Mouse (Mus musculus) forebrain, postnatal 0 days (tissue): ENCODE data around the gene Rnf223. TPM values are rescaled to one million over a fixed set of nuclear protein-coding genes. Genes with fewer than 3 reads are reported as not detected.

Experiments used
- ATAC-seq: fragments of 200-750 bp; cut with Nextera tagmentation; 2 replicates; pipeline ENCODE4 v1.8.0; 2017; ENCODE audit warnings: mild to moderate bottlenecking, moderate library complexity
- DNase-seq: peaks from one replicate; pipeline ENCODE4 v3.0.0-alpha.2; 2015
- H3K27ac ChIP-seq: fragments of 300-500 bp; sonication (generic); 2 replicates; pipeline ENCODE4 v1.5.1; 2014; ENCODE audit warnings: low read depth, mild to moderate bottlenecking, antibody characterized with exemption, low read length, moderate library complexity, mixed read lengths
- H3K27me3 ChIP-seq: fragments of 300-500 bp; sonication (generic); 2 replicates; pipeline ENCODE4 v1.6.1; 2014; ENCODE audit warnings: mild to moderate bottlenecking, low read length, mixed read lengths; ENCODE audit not compliant: insufficient read depth
- H3K36me3 ChIP-seq: fragments of 300-500 bp; sonication (generic); 2 replicates; pipeline ENCODE4 v1.6.1; 2014; ENCODE audit warnings: mild to moderate bottlenecking, moderate library complexity; ENCODE audit not compliant: insufficient read depth
- H3K4me1 ChIP-seq: fragments of 300-500 bp; sonication (generic); 2 replicates; pipeline ENCODE4 v1.6.1; 2014; ENCODE audit warnings: antibody characterized with exemption; ENCODE audit not compliant: insufficient read depth
- H3K4me2 ChIP-seq: fragments of 300-500 bp; sonication (generic); 2 replicates; pipeline ENCODE4 v1.6.1; 2014; ENCODE audit warnings: low read depth, mild to moderate bottlenecking, moderate library complexity
- H3K4me3 ChIP-seq: fragments of 300-500 bp; sonication (generic); 2 replicates; pipeline ENCODE4 v1.5.1; 2014; ENCODE audit warnings: low read depth, low read length, mixed read lengths
- H3K9ac ChIP-seq: fragments of 300-500 bp; sonication (generic); 2 replicates; pipeline ENCODE4 v1.6.1; 2014; ENCODE audit warnings: mild to moderate bottlenecking
- H3K9me3 ChIP-seq: fragments of 300-500 bp; sonication (generic); 2 replicates; pipeline ENCODE4 v1.6.1; 2016; ENCODE audit warnings: low read length
- CTCF ChIP-seq: sonication (generic); IDR thresholded peaks from 2 replicates; pipeline ENCODE4 v1.5.1; 2016; ENCODE audit warnings: antibody characterized with exemption, control low read depth, low read depth
- WGBS: fragments of 180-500 bp; shearing (Covaris S2); extraction: QIAGEN DNeasy Blood & Tissue Kit; methylation state at CpG from one replicate; pipeline ENCODE4 v1.1.7; 2014; 5-methylcytosine and 5-hydroxymethylcytosine counted together
- polyA plus RNA-seq: library from polyadenylated mRNA; unstranded; fragments of >200 nt; fragmentation: Nextera tagmentation; extraction: Ambion mirVana; gene quantifications from 2 replicates; pipeline ENCODE4 v1.2.1, GENCODE M21; 2015
- total RNA-seq: library from RNA; depleted of rRNA; stranded (reverse); fragments of >200 nt; gene quantifications from 2 replicates; pipeline ENCODE4 v1.2.3, GENCODE M21; 2014; rRNA removed

Gene Rnf223
- total RNA-seq (0.33 and 0.46 TPM in 2 replicates), polyA plus RNA-seq (0.08 and 0.19 TPM in 2 replicates)

DNA sequence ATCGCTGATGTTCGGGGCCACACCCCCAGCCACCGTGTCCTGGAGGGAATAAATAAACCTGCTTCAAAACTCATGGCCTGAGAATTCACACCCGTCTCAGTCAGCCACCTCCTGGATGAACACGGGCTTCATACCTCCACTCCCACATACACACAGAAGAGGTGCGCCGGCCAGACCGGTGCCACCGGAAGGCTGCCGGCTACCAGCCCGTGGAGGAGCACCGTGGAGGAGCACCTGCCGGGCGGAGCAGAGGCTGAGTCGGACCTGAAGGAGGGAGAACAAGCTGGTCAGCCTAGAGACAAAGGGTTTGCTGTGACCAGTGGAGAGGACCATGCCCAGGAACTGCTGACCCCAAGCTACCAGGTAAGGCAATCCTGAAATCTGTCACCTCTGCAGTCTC, at the start of gene Rnf223:
Gene Rnf223, plus strand, starts transcription at position 78 of the 400 bp plus-strand sequence.
- no peak for ATAC-seq
- no peak within 1 kb of the TSS for H3K4me3 ChIP-seq
- no peak within 1 kb of the TSS for H3K4me2 ChIP-seq
- no peak for TF ChIP-seq CTCF
- no peak within 1 kb of the TSS for H3K27ac ChIP-seq
- H3K9ac ChIP-seq = no peak within 1 kb of the TSS
- H3K36me3 ChIP-seq = peaks cover 15% of the 10 kb centered on the region
- DNase-seq = no peak
- H3K27me3 ChIP-seq = no peaks in the 10 kb centered on the region
- no peaks in the 10 kb centered on the region for H3K9me3 ChIP-seq
- H3K4me1 ChIP-seq = no peaks in the 10 kb centered on the region
- 87% methylated on average over 15 of the region's 15 CpGs for WGBS

DNA sequence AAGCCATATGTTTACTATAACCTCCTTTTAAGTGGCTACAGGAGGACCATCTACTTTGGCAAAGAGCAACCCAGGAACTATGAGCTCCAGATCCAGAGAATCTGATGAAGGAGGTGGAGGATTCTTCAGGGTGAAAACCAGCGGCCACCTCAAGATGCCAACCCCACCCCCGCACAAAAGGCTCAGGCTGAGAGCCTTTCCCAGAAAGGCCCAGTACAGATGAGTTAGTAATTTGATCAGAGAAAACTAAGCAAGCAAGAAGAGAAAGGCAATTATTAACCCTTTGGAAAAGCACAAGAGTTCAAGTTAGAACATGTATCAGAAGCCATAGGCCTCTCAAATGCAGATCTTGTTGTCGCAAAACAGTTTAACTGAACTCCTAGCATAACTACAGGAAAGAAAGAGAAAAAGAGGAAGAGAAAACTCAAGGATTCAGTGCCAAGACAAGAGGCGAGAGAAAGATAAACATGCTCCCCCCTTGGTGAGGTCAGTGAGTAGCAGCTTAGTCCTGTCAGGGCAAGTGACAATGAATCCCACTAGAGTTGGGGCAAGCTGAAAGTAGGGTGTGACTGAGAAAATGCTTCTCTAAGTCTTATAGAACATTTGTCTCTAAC, 47.6 kb upstream of the Rnf223 start:
- ATAC-seq (no peak), DNase-seq (no peak)
- no peak overlapping the region for H3K27ac ChIP-seq
- no peak overlapping the region for H3K4me2 ChIP-seq
- H3K4me3 ChIP-seq = no peak overlapping the region
- 65% methylated on average over 4 of the region's 4 CpGs for WGBS
- no peaks in the 10 kb centered on the region for H3K36me3 ChIP-seq
- H3K9me3 ChIP-seq = no peaks in the 10 kb centered on the region
- no peak overlapping the region for H3K9ac ChIP-seq
- H3K4me1 ChIP-seq = 0 out of 2 replicates have a peak, but pooled peaks cover under 1% of the 10 kb centered on the region
- TF ChIP-seq CTCF = no peak
- H3K27me3 ChIP-seq = 0 out of 2 replicates have a peak, but pooled peaks cover 6% of the 10 kb centered on the region

GRCm38 (mm10) chr4:156083348-156083747, 47.0 kb upstream of the Rnf223 start:
- 70% methylated on average over 5 of the region's 5 CpGs for WGBS
- Histone ChIP-seq H3K27ac (no peak overlapping the region), H3K4me3 (no peak overlapping the region), H3K4me2 (no peak overlapping the region), H3K4me1 (no peaks in the 10 kb centered on the region), H3K36me3 (no peaks in the 10 kb centered on the region), H3K9me3 (no peaks in the 10 kb centered on the region), H3K27me3 (no peaks in the 10 kb centered on the region), H3K9ac (no peak overlapping the region)
- no peak for ATAC-seq
- DNase-seq = no peak
- no peak for TF ChIP-seq CTCF

- Histone ChIP-seq H3K9ac (no peak overlapping the region), H3K4me2 (no peak overlapping the region), H3K4me1 (no peaks in the 10 kb centered on the region), H3K36me3 (no peaks in the 10 kb centered on the region), H3K27ac (no peak overlapping the region), H3K27me3 (no peaks in the 10 kb centered on the region), H3K9me3 (no peaks in the 10 kb centered on the region), H3K4me3 (no peak overlapping the region)
- TF ChIP-seq CTCF = no peak
- no peak for DNase-seq
- WGBS = 84% methylated on average over 9 of the region's 9 CpGs
- no peak for ATAC-seq
These were observed 46.0 kb upstream of the Rnf223 start for GRCm38 (mm10) chr4:156084096-156084879.

GRCm38 (mm10) chr4:156085256-156085655, 45.1 kb upstream of the Rnf223 start:
- WGBS = 81% methylated on average over 8 of the region's 8 CpGs
- ATAC-seq = no peak
- H3K4me2 ChIP-seq = no peak overlapping the region
- no peak for DNase-seq
- no peaks in the 10 kb centered on the region for H3K36me3 ChIP-seq
- H3K27me3 ChIP-seq = no peaks in the 10 kb centered on the region
- no peak overlapping the region for H3K4me3 ChIP-seq
- TF ChIP-seq CTCF = no peak
- no peak overlapping the region for H3K27ac ChIP-seq
- no peaks in the 10 kb centered on the region for H3K4me1 ChIP-seq
- H3K9ac ChIP-seq = no peak overlapping the region
- H3K9me3 ChIP-seq = no peaks in the 10 kb centered on the region

- H3K4me3 ChIP-seq = no peak overlapping the region
- no peak overlapping the region for H3K9ac ChIP-seq
- no peak for DNase-seq
- H3K36me3 ChIP-seq = no peaks in the 10 kb centered on the region
- no peaks in the 10 kb centered on the region for H3K27me3 ChIP-seq
- no peaks in the 10 kb centered on the region for H3K9me3 ChIP-seq
- ATAC-seq = no peak
- H3K4me2 ChIP-seq = no peak overlapping the region
- no peak for TF ChIP-seq CTCF
- no peaks in the 10 kb centered on the region for H3K4me1 ChIP-seq
- no peak overlapping the region for H3K27ac ChIP-seq
- 35% methylated on average over 5 of the region's 5 CpGs for WGBS
These were observed 42.8 kb upstream of the Rnf223 start for GRCm38 (mm10) chr4:156087398-156088087.

DNA sequence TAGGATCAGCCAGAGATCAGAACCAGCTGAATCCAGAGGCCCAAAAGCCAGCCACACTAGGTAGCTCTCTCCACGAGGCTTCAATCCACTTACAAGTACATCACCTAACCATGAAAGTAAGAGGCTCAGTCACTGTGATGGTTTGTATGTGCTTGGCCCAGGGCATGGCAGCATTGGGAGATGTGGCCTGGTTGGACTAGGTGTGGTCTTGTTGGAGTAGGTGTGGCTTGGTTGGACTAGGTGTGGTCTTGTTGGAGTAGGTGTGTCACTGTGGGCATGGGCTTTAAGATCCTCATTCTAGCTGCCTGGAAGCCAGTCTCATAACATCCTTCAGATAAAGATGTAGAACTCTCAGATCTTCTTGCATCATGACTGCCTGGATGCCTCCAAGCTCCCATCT, 39.1 kb upstream of the Rnf223 start:
- H3K36me3 ChIP-seq = no peaks in the 10 kb centered on the region
- H3K27ac ChIP-seq = no peak overlapping the region
- ATAC-seq (no peak), DNase-seq (no peak)
- TF ChIP-seq CTCF = no peak
- H3K9me3 ChIP-seq = no peaks in the 10 kb centered on the region
- H3K4me2 ChIP-seq = no peak overlapping the region
- no peaks in the 10 kb centered on the region for H3K4me1 ChIP-seq
- H3K4me3 ChIP-seq = no peak overlapping the region
- no peaks in the 10 kb centered on the region for H3K27me3 ChIP-seq
- WGBS = 67% methylated on average over 1 of the region's 1 CpGs
- no peak overlapping the region for H3K9ac ChIP-seq
